Mouse (Mus musculus) embryonic facial prominence, embryonic 14.5 days (tissue): ENCODE results near the gene Cox19. TPM values are rescaled to one million over a fixed set of nuclear protein-coding genes. Genes with fewer than 3 reads are reported as not detected.
A peak's percentile ranks its signal among the peaks of the same experiment; 100 is the strongest.

ENCODE experiments used
- ATAC-seq: fragments of 200-750 bp; cut with Nextera tagmentation; 2 replicates; pipeline ENCODE4 v1.8.0; 2017; ENCODE audit warnings: low read depth, moderate number of reproducible peaks, moderate TSS enrichment
- DNase-seq: peaks from one replicate; pipeline ENCODE4 v3.0.0-alpha.2; 2015; ENCODE audit warnings: low spot score
- H3K27ac ChIP-seq: fragments of 300-500 bp; sonication (generic); replicated peaks from 2 replicates; pipeline ENCODE4 v1.5.1; 2014; ENCODE audit warnings: low read depth, mild to moderate bottlenecking, low read length, moderate library complexity
- H3K27me3 ChIP-seq: fragments of 300-500 bp; sonication (generic); replicated peaks from 2 replicates; pipeline ENCODE4 v1.6.1; 2014; ENCODE audit warnings: low read length; ENCODE audit not compliant: control insufficient read depth, insufficient read depth
- H3K36me3 ChIP-seq: fragments of 300-500 bp; sonication (generic); 2 replicates; pipeline ENCODE4 v1.6.1; 2014; ENCODE audit warnings: low read length, mixed read lengths; ENCODE audit not compliant: control insufficient read depth, insufficient read depth
- H3K4me1 ChIP-seq: fragments of 300-500 bp; sonication (generic); 2 replicates; pipeline ENCODE4 v1.6.1; 2014; ENCODE audit warnings: antibody characterized with exemption, low read length; ENCODE audit not compliant: control insufficient read depth, insufficient read depth
- H3K4me2 ChIP-seq: fragments of 300-500 bp; sonication (generic); 2 replicates; pipeline ENCODE4 v1.6.1; 2014; ENCODE audit warnings: low read depth, mild to moderate bottlenecking, low read length, moderate library complexity, mixed read lengths
- H3K4me3 ChIP-seq: fragments of 300-500 bp; sonication (generic); 2 replicates; pipeline ENCODE4 v1.5.1; 2014; ENCODE audit warnings: low read depth, mild to moderate bottlenecking, low read length
- H3K9ac ChIP-seq: fragments of 300-500 bp; sonication (generic); 2 replicates; pipeline ENCODE4 v1.6.1; 2014; ENCODE audit warnings: low read depth, mild to moderate bottlenecking, low read length, moderate library complexity, mixed read lengths
- H3K9me3 ChIP-seq: fragments of 300-500 bp; sonication (generic); 2 replicates; pipeline ENCODE4 v1.6.1; 2016; ENCODE audit warnings: low read length; ENCODE audit not compliant: control insufficient read depth
- WGBS: fragments of 180-500 bp; shearing (Covaris S2); extraction: QIAGEN DNeasy Blood & Tissue Kit; methylation state at CpG from one replicate; pipeline ENCODE4 v1.1.7; 2014; 5-methylcytosine and 5-hydroxymethylcytosine counted together
- polyA plus RNA-seq: library from polyadenylated mRNA; unstranded; fragments of >200 nt; fragmentation: Nextera tagmentation; extraction: Ambion mirVana; gene quantifications from 2 replicates; pipeline ENCODE4 v1.2.1, GENCODE M21; 2014

Gene Cox19
- polyA plus RNA-seq, 1 experiment from 2014 or later, result 107 TPM

DNA sequence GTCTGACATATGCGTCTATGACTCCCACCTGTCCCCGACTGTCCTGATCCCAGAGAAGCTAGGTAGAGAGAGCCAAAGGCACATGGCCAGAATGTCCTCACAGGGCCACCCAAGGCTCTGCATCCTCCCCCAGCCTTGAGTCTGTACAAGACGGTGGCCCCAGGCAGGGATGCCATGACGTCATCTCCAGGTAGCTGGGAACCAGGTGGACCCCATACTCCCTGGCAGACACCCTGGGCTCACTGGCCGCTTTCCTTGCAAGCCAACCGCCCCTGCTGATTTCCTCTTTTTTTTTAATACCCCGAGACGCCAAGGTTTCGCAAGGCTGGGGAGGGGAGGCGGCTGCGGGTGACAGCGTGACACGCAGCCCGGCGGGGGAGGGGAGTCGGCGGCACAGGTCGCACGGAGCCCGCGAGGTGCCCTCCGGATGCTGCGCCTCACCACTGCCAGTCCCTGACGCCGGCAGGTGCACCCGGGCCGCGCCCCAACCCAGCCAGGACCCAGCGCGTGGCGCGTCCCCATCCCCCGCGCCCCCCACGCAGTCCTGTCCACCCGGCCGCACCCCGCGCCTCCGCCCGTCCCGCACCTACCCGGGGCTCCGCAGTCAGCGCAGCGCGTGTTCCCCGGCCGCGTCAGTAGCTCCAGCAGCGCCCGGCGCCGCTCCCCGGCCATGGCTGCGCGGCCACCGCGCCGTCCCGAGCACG lies 26.4 kb downstream of the Cox19 start:
- Histone ChIP-seq H3K9me3 (no peaks in the 10 kb centered on the region), H3K27ac (no peak overlapping the region), H3K4me1 (no peaks in the 10 kb centered on the region), H3K4me2 (peak overlapping the region; percentile 94), H3K9ac (peak overlapping the region; percentile 72), H3K27me3 (peaks cover 34% of the 10 kb centered on the region), H3K36me3 (no peaks in the 10 kb centered on the region), H3K4me3 (peak overlapping the region; percentile 58)
- 3% methylated on average over 20 of the region's 62 CpGs for WGBS
- DNase-seq (no peak), ATAC-seq (peak; percentile 20; the same call in 1 of the 2 replicates)

DNA sequence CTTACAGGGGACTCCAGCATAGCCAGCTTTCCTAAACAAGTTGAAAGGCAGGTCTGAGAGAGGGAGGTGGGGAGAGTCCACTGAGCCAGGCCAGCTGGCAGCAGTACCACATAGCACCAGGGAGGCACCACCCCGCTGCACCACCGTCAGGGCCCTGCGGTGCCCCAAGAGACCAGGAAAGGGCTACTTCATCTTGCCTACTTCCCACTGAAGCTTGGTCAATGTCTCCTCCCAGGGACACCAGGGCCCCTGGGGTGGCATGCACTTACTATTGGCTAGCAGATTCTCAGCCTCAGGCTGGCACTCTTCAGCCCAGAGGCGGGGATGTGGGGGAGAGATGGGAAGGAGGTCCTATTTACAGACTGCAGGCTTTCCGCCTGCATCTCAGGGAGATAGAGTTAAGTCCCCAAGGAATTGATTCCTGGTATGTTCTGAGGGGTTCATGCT lies 27.1 kb downstream of the Cox19 start:
- no peaks in the 10 kb centered on the region for H3K36me3 ChIP-seq
- DNase-seq (no peak), ATAC-seq (no peak)
- H3K9ac ChIP-seq, result no peak overlapping the region
- H3K4me1 ChIP-seq, result no peaks in the 10 kb centered on the region
- whole genome bisulfite sequencing, result 58% methylated on average over 5 of the region's 5 CpGs
- H3K27ac ChIP-seq, result no peak overlapping the region
- H3K4me2 ChIP-seq, result 0 out of 2 replicates have a peak overlapping the region, but pooled peaks have one; percentile 94
- H3K9me3 ChIP-seq, result no peaks in the 10 kb centered on the region
- H3K4me3 ChIP-seq, result peak overlapping the region; percentile 58; the same call in 1 of the 2 replicates
- peaks cover 34% of the 10 kb centered on the region for H3K27me3 ChIP-seq

DNA sequence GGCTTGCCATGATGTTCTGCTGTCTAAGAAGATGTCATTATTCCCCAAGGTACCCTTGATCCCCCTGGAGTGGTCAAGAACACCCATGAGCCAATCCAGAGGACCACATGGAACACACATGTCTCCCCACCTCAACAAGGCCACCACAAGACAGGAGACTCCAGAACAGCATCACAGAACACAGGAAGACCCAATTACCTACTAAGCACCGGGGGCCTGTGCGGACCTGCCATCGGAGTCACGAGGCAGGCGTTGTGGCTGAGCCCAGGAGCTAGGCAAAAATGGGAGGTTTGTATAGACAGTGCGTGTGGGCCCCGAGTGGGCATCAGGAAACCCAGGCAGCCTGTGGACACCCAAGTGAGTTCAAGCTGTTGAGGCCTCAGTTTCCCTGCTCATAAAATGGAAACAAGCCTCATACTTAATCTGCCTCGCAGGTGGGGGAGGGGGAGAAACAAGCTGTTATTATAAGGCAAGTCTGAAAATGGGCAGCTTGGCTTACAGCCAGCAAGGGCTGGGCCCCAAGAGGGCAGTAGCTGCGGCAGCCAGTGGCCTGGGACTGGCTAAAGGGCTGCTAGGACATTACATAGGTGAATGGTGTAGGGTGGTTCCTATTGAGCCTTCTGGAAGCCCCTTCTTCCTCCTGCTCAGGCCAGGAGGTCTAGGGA lies 27.8 kb downstream of the Cox19 start:
- no peak overlapping the region for H3K4me2 ChIP-seq
- no peak overlapping the region for H3K4me3 ChIP-seq
- H3K36me3 ChIP-seq, result no peaks in the 10 kb centered on the region
- H3K9me3 ChIP-seq, result no peaks in the 10 kb centered on the region
- DNase-seq (no peak), ATAC-seq (no peak)
- H3K27me3 ChIP-seq, result peaks cover 34% of the 10 kb centered on the region
- no peak overlapping the region for H3K27ac ChIP-seq
- no peaks in the 10 kb centered on the region for H3K4me1 ChIP-seq
- WGBS, result 74% methylated on average over 9 of the region's 9 CpGs
- no peak overlapping the region for H3K9ac ChIP-seq

DNA sequence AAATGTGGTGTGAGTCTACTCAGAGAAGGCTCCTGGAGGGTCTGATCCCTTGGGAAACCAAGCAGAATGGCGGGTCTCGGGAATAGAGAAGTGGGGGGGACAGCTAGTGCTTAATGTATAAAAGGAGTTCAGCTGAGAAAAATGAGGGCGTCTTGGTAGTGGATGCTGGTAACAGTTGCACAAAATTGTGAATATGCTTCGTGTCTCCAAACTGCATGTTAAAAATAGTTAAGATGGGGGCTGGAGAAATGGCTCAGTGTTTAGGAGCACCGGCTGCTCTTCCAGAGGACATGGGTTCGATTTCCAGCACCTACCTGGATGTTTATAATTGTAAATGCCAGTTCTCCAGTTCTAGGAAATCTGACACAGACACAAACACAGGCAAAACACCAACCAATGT lies 29.9 kb downstream of the Cox19 start:
- H3K9me3 ChIP-seq, result no peaks in the 10 kb centered on the region

DNA sequence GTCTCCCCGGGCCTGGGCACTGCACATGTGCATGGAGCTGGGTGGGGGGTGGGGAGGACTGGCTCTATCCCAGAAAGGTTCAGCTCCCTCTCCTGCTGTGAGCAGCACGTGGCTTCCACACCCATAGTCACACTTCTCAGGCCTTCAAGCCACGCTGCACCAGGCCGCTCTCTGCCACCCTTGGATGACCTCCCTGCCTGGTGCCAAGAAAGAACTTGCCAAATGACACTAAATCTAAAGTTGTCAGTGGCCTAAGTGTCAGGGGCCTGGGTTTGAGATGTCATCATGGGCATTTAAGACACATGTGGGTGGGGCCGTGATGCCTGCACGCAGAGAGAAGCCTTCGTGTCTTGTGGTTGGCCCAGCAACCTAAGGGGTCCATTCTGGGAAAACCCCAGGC lies 30.8 kb downstream of the Cox19 start:
- H3K9me3 ChIP-seq, result no peaks in the 10 kb centered on the region
- DNase-seq, result no peak
- no peaks in the 10 kb centered on the region for H3K36me3 ChIP-seq
- H3K4me2 ChIP-seq, result no peak overlapping the region
- H3K27me3 ChIP-seq, result peaks cover 22% of the 10 kb centered on the region
- 68% methylated on average over 7 of the region's 7 CpGs for WGBS
- no peaks in the 10 kb centered on the region for H3K4me1 ChIP-seq
- no peak overlapping the region for H3K4me3 ChIP-seq
- ATAC-seq, result no peak
- H3K9ac ChIP-seq, result no peak overlapping the region
- H3K27ac ChIP-seq, result no peak overlapping the region

More for the DNA sequence above, 29.9 kb downstream of the Cox19 start:
- Histone ChIP-seq H3K27ac (no peak overlapping the region), H3K4me1 (no peaks in the 10 kb centered on the region), H3K27me3 (peaks cover 31% of the 10 kb centered on the region), H3K36me3 (no peaks in the 10 kb centered on the region), H3K4me3 (no peak overlapping the region), H3K9ac (no peak overlapping the region), H3K4me2 (no peak overlapping the region)
- DNase-seq (no peak), ATAC-seq (no peak)
- 75% methylated on average over 6 of the region's 6 CpGs for WGBS

DNA sequence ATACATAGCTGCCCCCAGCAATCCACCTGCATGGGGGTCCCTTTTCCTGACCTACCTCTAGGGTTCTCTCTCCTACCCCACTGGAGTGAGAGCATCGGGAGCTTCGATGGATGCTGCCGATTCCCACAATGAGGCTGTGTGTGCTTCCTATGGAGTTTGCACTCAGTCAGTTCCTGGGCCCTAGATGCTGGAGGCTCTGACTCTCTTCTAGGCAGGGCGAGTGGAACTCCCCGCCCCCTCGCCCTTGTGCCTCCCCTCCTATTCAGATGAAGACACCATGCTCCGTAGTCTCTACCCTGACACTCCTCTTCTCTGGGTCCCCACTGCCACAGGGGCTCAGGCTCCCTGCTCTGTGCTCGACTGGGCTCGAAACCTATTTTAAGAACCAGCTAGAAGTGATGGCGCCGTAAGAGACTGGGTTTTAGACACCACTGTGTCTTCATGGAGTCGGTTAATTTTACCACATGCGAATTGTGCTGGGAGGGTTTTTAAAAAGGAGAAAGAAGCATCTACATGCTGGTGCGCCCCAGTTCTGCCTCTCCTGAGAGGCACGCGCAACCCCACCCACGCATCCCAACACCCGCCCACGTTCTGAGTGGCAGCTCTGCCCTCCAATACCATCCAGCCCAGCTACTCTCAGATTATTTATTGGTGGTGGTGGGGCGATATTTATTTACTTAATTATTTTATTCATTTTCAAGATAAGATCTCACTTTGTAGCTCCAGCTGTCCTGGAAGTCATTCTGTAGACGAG lies 33.3 kb downstream of the Cox19 start:
- Histone ChIP-seq H3K4me1 (no peaks in the 10 kb centered on the region), H3K4me2 (no peak overlapping the region), H3K27me3 (no peaks in the 10 kb centered on the region), H3K4me3 (no peak overlapping the region), H3K36me3 (no peaks in the 10 kb centered on the region), H3K27ac (no peak overlapping the region), H3K9me3 (no peaks in the 10 kb centered on the region), H3K9ac (no peak overlapping the region)
- ATAC-seq, result no peak
- 65% methylated on average over 21 of the region's 21 CpGs for WGBS
- DNase-seq, result no peak

DNA sequence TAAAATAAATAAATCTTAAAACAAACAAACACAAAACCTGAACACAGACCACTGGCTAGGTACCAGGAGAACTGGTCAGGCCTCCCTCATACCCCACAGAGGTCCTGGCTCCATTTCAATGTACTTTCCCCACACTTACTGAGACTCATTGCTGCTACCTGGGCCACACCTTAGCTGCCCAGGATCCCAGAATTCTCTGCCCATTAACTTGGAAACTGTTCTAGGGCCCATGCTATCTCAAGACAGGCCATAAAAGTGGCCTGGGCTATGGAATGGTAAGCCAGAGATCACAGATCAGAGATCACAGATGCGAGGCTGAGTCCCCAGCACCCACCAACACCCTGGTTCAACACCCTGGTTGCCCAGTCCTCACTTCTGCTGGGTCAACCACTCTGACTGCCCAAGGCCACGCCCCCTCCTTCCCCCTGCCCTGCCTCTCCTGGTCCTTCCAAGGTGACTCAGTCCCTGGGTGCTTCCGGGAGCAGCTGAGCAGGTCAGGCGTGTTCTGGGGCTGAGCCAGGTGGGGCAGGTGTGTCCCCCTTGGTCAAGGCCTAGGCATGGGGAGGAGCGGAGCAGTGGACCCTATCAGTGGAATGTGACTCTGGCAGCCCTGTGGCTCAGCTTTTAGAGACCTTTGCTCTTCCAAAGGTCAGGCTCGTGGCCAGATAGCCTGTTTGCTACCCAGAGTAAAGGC lies 34.1 kb downstream of the Cox19 start:
- Histone ChIP-seq H3K27me3 (no peaks in the 10 kb centered on the region), H3K9ac (no peak overlapping the region), H3K9me3 (no peaks in the 10 kb centered on the region), H3K36me3 (no peaks in the 10 kb centered on the region), H3K4me2 (no peak overlapping the region), H3K4me1 (no peaks in the 10 kb centered on the region), H3K4me3 (no peak overlapping the region), H3K27ac (no peak overlapping the region)
- WGBS, result 67% methylated on average over 6 of the region's 6 CpGs
- no peak for ATAC-seq
- no peak for DNase-seq

DNA sequence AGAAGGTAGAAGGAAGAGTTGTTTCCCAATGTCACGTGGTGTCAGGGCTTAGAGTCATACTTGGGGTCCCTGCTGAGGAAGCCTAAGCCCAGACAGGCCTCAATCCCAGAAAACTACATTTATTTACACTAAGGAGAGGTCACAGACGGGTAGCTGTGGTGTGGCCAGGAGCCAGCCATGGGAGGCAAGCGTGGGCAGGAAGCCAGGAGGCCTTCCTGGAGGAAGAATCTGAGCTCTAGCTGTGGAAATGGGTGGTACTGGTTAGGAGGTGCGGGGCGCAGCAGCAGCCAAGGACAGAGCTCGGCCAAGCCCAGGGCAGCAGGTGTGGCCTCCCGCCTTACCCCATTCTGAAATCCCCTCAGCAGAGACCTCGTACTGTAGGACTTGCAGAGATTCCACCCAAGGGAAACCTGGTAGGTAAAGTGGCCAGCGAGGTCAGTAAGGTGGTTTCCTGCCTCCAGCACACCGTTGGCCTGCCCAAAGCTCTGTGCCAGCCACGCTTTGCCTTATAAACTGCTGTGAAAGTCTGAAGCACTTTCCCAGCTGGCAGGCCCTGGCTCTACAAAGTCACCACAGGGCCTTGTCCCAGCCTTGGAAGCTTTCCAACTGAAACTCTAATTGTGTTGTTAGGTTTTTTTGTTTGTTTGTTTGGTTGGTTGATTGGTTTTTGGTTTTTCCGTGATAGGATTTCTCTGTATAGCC lies 36.1 kb downstream of the Cox19 start:
- no peaks in the 10 kb centered on the region for H3K4me1 ChIP-seq
- H3K27ac ChIP-seq, result no peak overlapping the region
- no peak overlapping the region for H3K9ac ChIP-seq
- no peak for DNase-seq
- H3K4me3 ChIP-seq, result no peak overlapping the region
- WGBS, result 81% methylated on average over 12 of the region's 12 CpGs
- no peaks in the 10 kb centered on the region for H3K36me3 ChIP-seq
- H3K9me3 ChIP-seq, result no peaks in the 10 kb centered on the region
- H3K27me3 ChIP-seq, result no peaks in the 10 kb centered on the region
- no peak for ATAC-seq
- no peak overlapping the region for H3K4me2 ChIP-seq
